Mouse (Mus musculus): ENCODE data around the gene Nudt8.

DNA sequence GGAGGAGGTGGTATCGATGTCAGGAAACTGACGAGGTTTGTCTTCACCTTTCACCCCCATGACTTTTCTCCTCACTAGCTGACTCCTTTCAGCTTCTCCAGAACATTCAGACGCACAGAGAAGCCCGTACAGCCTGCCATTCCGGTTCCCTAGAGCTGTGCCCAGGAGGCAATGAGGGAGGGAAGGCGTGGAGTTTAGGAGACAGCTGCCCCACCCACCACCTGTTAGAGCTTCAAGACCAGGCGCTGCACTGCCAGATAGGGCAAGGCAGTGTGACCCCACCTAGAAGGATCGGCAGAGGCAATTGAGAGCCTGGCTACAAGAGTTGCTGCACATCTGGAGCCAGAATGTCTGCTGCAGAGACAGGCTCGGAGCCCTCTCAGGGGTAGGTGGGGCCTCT, 28.2 kb upstream of the Nudt8 start, which contains the start of gene Aldh3b2:
- TF ChIP-seq CTCF (conservative IDR thresholded peaks at IDR 0.05; ENCODE audit: insufficient read depth, insufficient read length, low read depth, low read length) (no peak), POLR2A (IDR thresholded peaks at IDR 0.05; ENCODE audit: low read depth, low read length) (no peak)
